Mouse (Mus musculus) left cerebral cortex, postnatal 14 days (tissue): Measurements from ENCODE around the gene Ebpl. TPM values are rescaled to one million over a fixed set of nuclear protein-coding genes. Genes with fewer than 3 reads are reported as not detected.

Source experiments
- DNase-seq, 2 experiments: peaks; one replicate each; pipeline ENCODE4 v3.0.0; 2021 to 2022; ENCODE audit warnings: low spot score in 2 of 2, mixed read lengths in 1 of 2
- intact Hi-C: fragments of 180-260 bp; cut with DNase I; formaldehyde crosslinking; loops from one replicate; pipeline ENCODE4 v1.15.1; 2025
- long read RNA-seq, 2 experiments: library from polyadenylated mRNA; stranded (forward); transcript quantifications; one replicate each; pipeline ENCODE4 v2.0.0; 2021
- total RNA-seq, 2 experiments: library from RNA; stranded (reverse); gene quantifications; 2 replicates each; pipeline ENCODE4 v1.2.3; 2021

Ebpl gene
- total RNA-seq, result 1 to 10 TPM; 4.3 to 4.5 TPM
- long read RNA-seq, experiment 1, full-length matches to known transcripts, result 22 of 22 reads
- long read RNA-seq, experiment 1, partial matches to known transcripts, result 0 of 22 reads
- long read RNA-seq, experiment 1, other reads (novel, unspliced or antisense), result 0 of 22 reads
- long read RNA-seq, experiment 2, full-length matches to known transcripts, result 10 of 10 reads
- long read RNA-seq, experiment 2, partial matches to known transcripts, result 0 of 10 reads
- long read RNA-seq, experiment 2, other reads (novel, unspliced or antisense), result 0 of 10 reads

DNA sequence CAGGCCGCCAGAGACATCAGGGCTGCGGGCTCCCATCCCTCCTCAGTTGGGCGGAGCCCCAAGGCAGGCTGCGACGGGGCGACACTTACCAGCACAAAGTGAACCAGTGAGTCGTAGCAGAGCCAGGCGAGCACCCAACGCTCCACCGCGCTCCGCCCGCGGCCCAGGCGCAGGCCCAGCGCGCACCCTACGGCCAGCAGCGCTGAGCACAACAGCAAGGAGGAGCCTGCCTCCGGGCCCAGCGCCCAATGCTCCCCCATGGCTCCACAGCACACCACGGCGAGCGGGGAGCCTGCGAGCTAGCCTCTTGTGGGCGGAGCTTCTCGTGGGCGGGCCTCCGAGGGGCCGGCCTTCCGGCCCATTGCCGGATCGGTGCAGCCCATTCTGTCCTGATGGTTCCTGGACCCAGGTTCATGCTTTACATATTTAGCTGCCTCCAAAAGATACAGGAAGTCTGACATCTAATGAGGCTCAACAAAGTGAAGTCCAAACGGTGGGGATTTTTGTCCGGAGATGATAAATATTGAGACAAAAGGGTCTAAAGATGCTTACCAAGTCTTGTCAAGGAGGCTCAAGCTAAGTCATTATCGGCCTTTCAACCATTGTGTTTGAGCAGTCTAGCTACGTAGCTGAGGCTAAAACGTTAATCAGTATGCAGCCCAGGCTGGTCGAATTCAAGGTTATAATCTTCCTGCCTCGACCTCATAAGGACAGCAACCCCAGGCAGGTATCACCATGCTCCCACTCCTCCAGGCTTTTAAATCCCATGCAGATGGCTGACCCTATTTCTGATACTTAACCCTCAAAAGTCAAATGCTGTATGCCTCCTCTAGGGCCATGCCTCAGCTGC lies at the start of gene Ebpl:
Gene Ebpl (minus strand): TSS at position 309 of the 850 bp plus-strand sequence.
- intact Hi-C loops, result loop anchor here (5.0 kb wide), 1 partner anchor 77 kb away; the partner anchor contains the start of gene Kpna3

DNA sequence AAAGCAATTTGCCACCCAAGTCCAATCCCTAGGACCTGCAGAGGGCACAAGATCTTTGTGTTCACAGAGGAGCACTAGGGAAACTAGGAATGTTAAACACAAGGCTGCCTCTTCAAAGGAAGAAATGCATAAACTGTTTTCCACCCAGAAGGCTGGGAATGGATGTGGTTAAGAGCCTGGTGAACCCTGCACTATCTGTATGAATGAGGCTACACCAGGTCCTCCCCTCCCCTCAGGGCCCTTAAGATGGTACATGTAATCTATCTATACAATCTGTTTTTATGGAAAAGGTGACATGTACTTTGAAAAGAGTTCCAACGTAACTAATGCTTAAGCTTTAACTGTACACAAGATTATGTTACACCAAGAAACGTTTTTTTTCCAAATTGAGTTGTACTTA lies 49.8 kb upstream of the Ebpl start:
- no peak for DNase-seq
- intact Hi-C loops, result no loop called here

More for the DNA sequence above, at the start of gene Ebpl:
- peak; percentile 87 to 88 for DNase-seq

DNA sequence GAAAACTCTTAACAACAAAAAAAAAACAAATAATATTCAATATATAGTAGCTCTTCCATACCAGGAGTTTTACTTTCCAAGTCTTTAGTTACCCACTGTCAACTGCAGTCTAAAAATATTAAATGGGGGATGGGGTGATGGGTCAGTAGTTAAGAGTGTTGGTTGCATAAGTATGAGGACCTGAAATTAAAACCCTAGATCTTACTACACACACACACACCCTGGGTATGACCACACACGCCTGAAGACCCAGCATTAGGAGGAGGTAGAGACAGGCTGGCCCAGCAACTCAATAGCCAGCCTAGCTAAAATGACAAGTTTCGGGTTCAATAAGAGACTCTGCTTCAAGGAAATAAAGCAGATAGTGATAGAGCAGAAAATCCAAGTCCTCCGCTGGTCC lies 46.8 kb upstream of the Ebpl start:
- DNase-seq, result no peak
- intact Hi-C loops, result no loop called here

DNA sequence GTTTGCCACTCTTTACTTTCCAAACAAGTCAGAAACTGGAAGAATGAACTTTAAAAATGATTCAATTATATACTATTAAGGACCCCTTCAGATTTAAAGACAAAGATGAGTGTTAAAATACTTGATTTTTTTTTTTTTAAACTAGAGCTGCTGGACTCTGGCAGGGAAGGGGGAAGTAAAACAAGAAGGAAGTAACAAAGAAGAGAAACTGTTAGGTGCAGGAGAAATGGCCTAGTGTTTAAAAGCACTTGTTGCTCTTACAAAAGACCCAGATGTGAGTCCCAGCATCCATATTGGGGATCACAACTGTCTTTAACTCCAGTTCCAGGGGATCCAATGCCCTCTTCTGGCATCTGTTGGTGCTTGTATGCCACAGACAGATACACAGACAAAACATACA lies 45.5 kb upstream of the Ebpl start:
- intact Hi-C loops, result no loop called here

DNA sequence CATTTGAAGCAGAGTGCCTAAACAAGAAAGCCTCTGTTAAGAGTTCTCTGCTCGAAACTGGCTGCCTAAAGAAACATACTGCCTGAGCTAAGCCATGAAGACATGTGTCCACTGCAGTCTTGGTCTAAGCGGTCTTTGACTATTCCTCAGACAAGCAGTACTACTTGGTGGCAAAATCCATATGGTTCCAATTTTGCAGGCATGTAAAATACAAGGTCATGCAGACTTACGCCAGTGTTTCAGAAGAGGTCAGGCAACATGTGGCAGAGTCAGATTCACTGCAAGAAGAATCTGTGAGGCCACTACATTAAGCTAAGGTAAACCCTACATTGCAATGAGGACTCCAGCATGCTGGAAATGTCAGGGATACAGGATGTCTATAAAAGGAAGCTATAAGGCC lies 44.7 kb upstream of the Ebpl start:
- intact Hi-C loops, result no loop called here
- no peak for DNase-seq

More for the DNA sequence above, 45.5 kb upstream of the Ebpl start:
- no peak for DNase-seq

DNA sequence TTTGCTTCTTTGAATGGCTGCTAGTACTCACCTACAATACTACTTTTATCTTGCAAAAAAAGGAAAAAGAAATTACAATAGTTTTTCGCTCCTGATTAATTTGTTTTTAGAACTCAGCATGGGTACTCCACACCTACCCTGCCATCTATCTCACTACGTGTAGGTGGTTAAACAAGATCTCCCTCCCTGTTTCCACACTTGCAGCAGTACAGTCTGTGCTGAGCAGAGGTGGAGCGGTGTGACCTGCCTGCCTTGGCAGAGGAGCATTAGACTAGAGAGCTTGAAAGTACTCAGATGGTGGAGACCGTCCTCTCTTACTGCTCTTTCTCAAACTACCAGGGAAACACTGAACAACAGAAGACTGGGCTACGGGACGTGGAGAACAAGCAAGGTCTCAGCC lies 34.5 kb upstream of the Ebpl start:
- no peak for DNase-seq
- intact Hi-C loops, result no loop called here

DNA sequence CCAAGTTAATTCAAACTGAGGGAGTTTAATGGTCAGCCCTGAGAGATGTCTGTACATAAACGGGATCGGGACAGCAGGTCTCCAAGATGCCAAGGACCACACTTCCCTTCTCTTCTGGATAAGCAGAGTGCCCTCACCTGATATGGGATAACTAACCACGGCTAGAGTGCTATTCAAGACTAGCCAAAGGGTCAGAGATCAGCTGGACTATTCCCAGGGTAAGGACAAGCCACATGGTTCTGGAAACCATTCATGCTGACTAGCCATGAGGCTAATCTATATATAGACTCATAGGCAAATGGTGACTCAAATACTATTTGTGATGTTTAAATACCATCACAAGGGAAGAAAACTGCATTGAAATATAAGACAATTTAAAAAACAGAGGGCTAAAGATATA lies 30.3 kb upstream of the Ebpl start:
- intact Hi-C loops, result no loop called here
- DNase-seq, result no peak

DNA sequence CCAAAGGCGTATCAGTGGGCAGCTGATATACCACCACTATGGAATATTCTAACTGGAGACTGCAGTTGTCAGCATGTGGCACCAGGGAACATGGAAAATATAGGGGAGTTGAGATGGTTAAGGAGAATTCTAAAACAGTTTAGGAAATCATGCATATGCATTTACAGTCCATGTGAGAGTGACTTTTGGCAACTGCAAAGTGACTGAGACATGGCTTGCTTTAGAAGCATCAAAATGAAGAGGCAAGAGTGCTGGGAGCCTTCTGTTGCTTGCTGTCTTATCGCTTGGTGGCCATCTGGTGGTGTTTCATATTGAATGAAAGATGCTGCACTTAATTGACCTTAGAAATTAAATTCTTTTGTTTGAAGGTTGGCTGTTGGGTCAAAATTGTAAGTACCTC lies 7.1 kb upstream of the Ebpl start:
- intact Hi-C loops, result no loop called here
- DNase-seq, result no peak

DNA sequence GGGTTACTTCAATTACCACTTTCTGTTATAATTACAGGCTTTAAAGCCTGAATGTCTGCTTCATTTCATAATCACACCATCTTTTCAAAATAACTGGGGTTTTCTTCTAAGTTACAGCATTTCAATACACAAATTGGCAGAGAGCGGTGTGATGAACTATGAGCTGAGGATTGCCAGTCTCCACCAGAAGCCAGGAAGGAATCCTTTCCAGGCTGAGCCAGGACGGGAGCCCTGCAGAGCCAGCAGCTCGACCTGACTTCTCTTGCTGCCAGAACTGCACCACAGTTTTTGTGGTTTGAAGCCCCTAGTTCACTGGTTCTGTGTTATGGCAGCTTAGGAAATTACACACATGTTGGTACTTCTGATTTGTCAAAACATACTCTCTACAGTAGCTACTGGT lies 4.4 kb upstream of the Ebpl start:
- intact Hi-C loops, result loop anchor here (5.0 kb wide), 1 partner anchor 73 kb away; the partner anchor contains the start of gene Kpna3

DNA sequence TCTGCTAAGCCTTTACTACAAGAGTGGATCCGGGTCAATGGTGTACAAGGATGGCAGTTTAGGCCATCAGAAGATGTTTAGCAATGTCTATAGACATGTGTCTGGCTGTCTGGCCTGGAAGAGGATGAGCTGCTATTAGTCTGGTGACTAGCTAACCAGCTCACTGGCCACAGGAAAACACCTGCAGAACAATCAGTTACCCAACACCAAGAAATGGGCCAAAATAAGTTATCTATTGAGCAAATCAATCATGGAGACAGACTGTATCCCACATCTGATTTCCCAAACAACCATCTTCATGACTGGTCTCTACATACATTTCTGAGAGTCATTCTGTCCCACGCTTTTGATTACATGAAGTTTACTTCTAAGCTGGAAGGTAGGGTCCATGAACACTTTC lies 3.5 kb upstream of the Ebpl start:
- no peak for DNase-seq
- intact Hi-C loops, result loop anchor here (5.0 kb wide), 1 partner anchor 74 kb away; the partner anchor contains the start of gene Kpna3

More for the DNA sequence above, 4.4 kb upstream of the Ebpl start:
- DNase-seq, result no peak

DNA sequence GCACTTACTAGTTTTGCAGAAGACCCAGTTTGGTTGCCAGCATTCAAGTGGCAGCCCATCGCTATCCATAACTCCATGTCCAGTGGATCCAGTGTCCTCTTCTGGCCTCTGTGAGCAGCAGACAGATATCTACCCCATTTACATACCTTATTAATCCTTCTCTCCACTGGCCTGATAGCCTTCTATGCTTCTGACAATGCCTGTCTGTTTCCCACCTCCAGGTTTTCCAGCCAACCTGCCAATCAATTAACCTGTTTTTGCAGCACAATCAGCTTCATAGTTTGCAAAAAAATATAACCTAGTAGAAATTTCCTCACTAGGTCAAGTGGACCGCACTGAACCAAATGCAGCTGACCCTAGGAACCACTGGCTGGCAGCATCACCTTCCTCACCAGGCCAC lies 2.0 kb upstream of the Ebpl start:
- intact Hi-C loops, result loop anchor here (5.0 kb wide), 1 partner anchor 75 kb away; the partner anchor contains the start of gene Kpna3
- no peak for DNase-seq

DNA sequence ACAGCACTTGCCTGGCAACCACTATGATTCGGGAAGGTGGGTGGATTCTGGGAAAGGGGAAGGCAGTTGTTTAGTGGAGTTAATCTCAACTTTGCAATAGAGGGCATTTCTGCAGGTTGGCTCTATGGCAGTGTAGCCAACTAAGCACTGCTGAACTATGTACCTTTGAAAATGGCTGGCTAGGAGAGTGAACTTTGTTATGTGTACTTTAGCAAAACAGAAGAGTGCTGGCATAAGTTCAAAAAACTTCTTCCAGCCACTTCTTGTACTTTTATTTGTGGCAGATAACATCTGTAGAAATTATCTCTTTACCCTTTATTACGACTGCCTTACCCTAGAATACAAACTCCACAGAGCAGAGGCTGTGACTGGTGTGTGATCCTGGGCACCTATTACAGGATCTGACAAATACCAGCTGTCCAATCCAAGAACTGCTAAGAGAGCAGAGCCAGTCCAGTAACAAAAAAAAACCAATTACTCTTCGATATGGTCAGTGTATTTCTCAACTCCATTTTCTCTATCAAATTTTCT lies 807 bp upstream of the Ebpl start:
- no peak for DNase-seq
- intact Hi-C loops, result loop anchor here (5.0 kb wide), 1 partner anchor 76 kb away; the partner anchor contains the start of gene Kpna3

DNA sequence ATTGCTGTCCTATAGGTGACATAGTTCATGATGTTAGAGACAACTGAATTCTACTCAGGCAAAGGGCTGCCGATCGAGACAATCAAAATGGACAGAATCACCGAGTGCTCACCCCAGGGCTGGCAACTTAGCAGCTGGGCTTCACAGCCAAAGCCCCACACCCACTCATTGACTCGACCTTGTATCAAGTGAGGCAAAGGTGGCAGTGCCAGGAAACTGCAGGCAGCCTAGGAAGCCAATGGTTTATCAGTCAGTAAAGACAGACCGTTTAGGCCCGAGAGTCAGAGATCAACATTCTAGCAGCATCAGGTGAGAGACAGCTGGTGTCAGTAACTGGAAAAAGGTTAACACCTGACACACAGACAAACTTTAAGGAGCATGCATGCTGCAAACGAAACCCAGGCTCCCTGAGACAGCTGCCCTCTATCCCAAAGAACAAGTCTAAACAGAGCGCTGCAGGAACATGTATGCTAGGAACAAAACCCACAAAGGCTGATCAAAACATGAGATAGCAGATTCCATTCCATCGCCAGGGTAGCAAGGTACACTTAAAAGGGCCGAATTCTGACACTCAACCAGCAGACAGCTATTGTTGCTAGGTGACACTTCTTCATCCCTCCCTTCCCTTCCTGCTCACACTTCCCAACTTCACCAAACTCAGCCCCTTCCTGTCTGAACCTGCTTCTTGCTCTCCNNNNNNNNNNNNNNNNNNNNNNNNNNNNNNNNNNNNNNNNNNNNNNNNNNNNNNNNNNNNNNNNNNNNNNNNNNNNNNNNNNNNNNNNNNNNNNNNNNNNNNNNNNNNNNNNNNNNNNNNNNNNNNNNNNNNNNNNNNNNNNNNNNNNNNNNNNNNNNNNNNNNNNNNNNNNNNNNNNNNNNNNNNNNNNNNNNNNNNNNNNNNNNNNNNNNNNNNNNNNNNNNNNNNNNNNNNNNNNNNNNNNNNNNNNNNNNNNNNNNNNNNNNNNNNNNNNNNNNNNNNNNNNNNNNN lies 5.7 kb downstream of the Ebpl start:
- intact Hi-C loops, result loop anchor here (10.0 kb wide), 1 partner anchor 200 kb away; the partner anchor contains the start of gene Spryd7
- DNase-seq, result no peak

DNA sequence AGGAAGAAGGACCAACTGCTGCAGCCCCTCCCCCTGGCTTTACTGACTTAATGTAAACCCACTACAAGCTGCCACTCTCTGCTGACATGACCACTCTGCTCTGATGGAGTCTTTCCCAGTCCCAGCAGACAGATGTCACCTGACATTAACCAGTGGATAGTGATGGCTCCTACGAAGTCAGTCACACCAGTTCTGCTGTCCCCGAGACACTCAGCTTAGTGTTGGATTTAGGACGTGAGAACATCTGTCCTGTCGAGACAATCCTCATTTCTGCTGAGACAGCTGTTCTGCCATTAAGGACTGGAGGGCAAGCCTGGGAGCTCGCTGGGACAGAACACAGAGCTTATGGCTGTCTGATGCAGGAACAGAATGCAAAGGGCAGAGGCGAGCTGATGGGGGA lies 9.4 kb downstream of the Ebpl start:
- intact Hi-C loops, result loop anchor here (10.0 kb wide), 1 partner anchor 204 kb away; the partner anchor contains the start of gene Spryd7
- DNase-seq, result no peak

DNA sequence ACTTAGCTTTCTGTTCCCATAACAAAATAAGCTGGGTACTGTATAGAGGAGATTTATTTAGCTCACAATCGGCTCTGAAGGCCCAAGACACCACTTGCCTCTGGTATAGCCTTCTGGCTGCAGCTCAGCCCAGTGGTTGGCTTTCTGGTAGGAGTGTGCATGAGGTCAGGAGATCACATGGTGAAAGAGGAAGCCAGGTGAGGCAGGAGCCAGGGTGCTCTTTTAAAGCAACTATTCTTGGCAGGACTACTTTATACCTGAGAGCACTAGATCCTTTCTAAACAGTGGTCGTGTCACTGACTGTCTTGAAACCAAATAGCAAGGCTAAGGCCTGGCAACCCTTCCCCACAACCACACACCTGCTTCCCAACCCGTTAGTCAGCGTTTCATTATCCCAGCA lies 10.4 kb downstream of the Ebpl start:
- DNase-seq, result no peak
- intact Hi-C loops, result loop anchor here (5.0 to 10.0 kb wide), 2 partner anchors 147 to 205 kb away; partner anchors contain the start of gene Spryd7

DNA sequence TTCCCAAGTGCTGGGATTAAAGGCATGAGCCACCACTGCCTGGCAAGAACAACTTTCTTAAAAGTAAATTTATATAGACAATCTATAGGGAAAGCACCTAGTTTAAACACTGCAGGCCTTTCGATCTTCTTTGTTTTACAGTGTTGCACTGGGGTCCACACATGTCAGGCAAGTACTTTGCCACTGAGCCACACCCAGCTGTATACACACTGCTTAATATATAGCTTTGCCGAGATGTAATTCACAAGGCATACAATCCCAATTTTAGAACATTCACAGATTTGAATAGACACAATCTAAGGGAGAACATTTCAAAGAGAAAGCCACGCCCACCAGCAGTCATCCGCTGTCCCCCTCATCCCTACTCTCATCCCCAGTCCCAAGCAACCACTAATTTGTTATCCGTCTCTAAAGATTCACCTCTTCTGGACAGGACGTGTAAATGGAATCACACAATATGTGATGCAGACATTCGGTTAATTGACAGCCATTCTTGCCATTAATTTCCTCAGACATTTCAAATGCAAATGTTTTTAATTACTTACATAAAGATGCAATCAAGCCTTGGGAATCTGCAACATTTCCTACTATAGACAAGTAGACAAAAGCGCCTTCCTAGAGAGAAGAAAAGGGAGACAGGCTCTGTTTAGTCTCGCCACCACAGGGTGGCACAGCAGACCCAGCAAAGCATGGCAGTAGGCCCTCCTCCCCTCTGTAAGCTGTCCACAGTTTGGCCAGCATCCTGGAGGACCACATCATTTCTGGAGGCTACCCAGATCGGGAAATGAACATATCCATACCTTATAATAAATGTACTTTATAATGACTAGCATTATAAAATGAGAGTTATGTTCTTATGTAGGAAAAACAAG lies 13.2 kb downstream of the Ebpl start:
- intact Hi-C loops, result loop anchor here (5.0 kb wide), 1 partner anchor 150 kb away; no protein-coding TSS in a partner anchor
- peak; percentile 46 to 58 for DNase-seq

DNA sequence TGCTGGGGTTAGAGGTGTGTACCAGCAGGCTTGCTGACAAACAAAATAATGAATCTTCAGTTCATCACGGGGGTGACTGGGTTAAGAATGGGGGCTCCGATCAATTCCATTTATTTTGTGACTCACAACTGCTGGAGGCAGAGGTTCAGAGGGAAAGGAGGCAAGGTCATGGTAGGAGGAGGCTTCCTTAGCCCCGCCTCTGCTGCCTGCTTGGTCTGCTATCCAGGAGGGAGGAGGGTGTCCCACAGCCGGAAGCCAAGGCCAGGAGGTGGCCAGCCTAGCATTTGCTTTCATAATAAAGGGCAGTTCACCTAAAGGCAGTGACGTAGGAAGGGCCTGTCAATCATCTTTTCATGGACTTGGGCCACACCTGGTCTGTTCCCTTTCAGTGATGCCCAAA lies 15.6 kb downstream of the Ebpl start:
- intact Hi-C loops, result no loop called here
- no peak for DNase-seq

DNA sequence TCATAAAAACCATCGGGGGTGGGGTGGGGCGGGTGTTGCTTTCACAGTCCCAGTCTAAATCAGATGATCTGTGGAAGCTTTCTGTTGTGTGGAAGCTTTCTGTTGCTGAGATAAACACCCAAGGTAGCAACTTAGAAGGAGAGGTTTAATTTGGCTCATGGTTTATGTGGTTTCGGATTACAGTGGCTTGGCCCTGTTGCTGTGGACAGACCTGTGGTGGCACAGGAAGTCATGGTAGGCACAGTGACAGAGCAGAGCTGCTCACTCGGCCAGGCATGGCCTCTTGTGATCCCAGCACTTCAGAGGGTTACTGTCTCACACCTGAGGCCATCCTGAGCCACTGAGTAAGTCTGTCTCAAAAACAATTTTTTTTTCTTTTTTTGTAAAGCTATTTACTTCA lies 20.9 kb downstream of the Ebpl start:
- intact Hi-C loops, result loop anchor here (10.0 kb wide), 1 partner anchor 1115 kb away; the partner anchor contains the start of gene Gucy1b2
- no peak for DNase-seq
